Mouse (Mus musculus): ENCODE measurements around the gene Hmbs.
"Not testable (repeated sequence)": the region's sequence is repeated elsewhere in the genome, so short reads cannot be mapped to it uniquely, and the experiment has no call there.

DNA sequence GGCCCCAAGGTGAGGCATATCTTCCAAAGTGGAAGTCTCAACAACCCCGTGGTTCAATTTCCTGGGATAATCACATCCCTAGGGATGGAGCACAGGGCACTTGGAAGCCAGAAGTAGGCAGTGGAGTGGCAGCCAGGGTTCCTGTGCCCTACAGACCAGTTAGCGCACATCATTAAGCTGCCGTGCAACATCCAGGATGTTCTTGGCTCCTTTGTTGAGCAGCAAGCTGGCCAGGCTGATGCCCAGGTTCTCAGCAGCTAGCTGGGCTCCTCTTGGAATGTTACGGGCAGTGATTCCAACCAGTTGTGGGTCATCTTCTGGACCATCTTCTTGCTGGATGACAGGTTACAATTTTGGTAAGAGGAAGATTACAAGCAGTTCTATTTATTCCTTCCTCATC lies 7.5 kb downstream of the Hmbs start:
- TF ChIP-seq CTCF (IDR thresholded peaks at IDR 0.05; ENCODE audit: low read depth, low read length); POLR2A (IDR thresholded peaks at IDR 0.05; ENCODE audit: insufficient read depth, low read length): not testable (repeated sequence)

Measured in ES-Bruce4 (cell line).